Mouse (Mus musculus) 3134 (cell line): ENCODE data around the gene Btbd17.
A peak's percentile ranks its signal among the peaks of the same experiment; 100 is the strongest.

Experiments used
- DNase-seq: peaks from one replicate; pipeline ENCODE4 v3.0.0-alpha.2; 2011; ENCODE audit warnings: low spot score; ENCODE audit not compliant: insufficient read length; ENCODE audit errors: extremely low read depth

Btbd17 gene

GRCm38 (mm10) chr11:114803990-114804389, 8.2 kb upstream of the Btbd17 start:
- no peak for DNase-seq

GRCm38 (mm10) chr11:114802540-114803267, 7.0 kb upstream of the Btbd17 start:
- no peak for DNase-seq

- DNase-seq: no peak
Measured at GRCm38 (mm10) chr11:114801906-114802305, 6.2 kb upstream of the Btbd17 start.

GRCm38 (mm10) chr11:114798624-114799023, 2.9 kb upstream of the Btbd17 start, which contains the start of gene Gpr142:
Gene Gpr142, plus strand, starts transcription at chr11:114798924.
- no peak for DNase-seq

- no peak for DNase-seq
Measured at GRCm38 (mm10) chr11:114797981-114798380, 2.2 kb upstream of the Btbd17 start.

- no peak for DNase-seq
Measured at GRCm38 (mm10) chr11:114797176-114797575, 1.4 kb upstream of the Btbd17 start.

GRCm38 (mm10) chr11:114795231-114795746, 456 bp downstream of the Btbd17 start:
- DNase-seq: no peak

- DNase-seq: no peak
Measured at GRCm38 (mm10) chr11:114794691-114795090, 1.1 kb downstream of the Btbd17 start.

- peak; percentile 82 for DNase-seq
Measured at GRCm38 (mm10) chr11:114793868-114794545, 1.7 kb downstream of the Btbd17 start.

GRCm38 (mm10) chr11:114792931-114793494, 2.7 kb downstream of the Btbd17 start:
- no peak for DNase-seq

- no peak for DNase-seq
Measured at GRCm38 (mm10) chr11:114791891-114792411, 3.8 kb downstream of the Btbd17 start.

GRCm38 (mm10) chr11:114791351-114791889, 4.3 kb downstream of the Btbd17 start:
- no peak for DNase-seq

- no peak for DNase-seq
Measured at GRCm38 (mm10) chr11:114790841-114791240, 4.9 kb downstream of the Btbd17 start.

GRCm38 (mm10) chr11:114790171-114790570, 5.6 kb downstream of the Btbd17 start:
- DNase-seq: no peak

- DNase-seq: no peak
Measured at GRCm38 (mm10) chr11:114789716-114790115, 6.0 kb downstream of the Btbd17 start.

GRCm38 (mm10) chr11:114789061-114789714, 6.6 kb downstream of the Btbd17 start:
- DNase-seq: peak; percentile 74

GRCm38 (mm10) chr11:114787611-114788010, 8.1 kb downstream of the Btbd17 start:
- DNase-seq: no peak

- DNase-seq: no peak
Measured at GRCm38 (mm10) chr11:114786326-114786725, 9.4 kb downstream of the Btbd17 start.

- no peak for DNase-seq
Measured at GRCm38 (mm10) chr11:114785892-114786291, 9.9 kb downstream of the Btbd17 start.

GRCm38 (mm10) chr11:114780076-114780475, 15.7 kb downstream of the Btbd17 start:
- no peak for DNase-seq
